Mouse (Mus musculus) ES-E14 (cell line): ENCODE measurements around the gene Ropn1l.

ENCODE experiments used
- CHD2 ChIP-seq: IDR thresholded peaks from 2 replicates; pipeline ENCODE4 v1.6.1; 2014; ENCODE audit warnings: mild to moderate bottlenecking, low read depth, low read length, inconsistent platforms
- HCFC1 ChIP-seq: IDR thresholded peaks from 2 replicates; pipeline ENCODE4 v1.6.1; 2012; ENCODE audit warnings: low read length, inconsistent platforms, borderline replicate concordance; ENCODE audit not compliant: insufficient read depth
- MAFK ChIP-seq: IDR thresholded peaks from 2 replicates; pipeline ENCODE4 v1.6.1; 2014; ENCODE audit warnings: mild to moderate bottlenecking, low read depth, low read length, inconsistent platforms; ENCODE audit not compliant: insufficient read depth
- ZC3H11A ChIP-seq: IDR thresholded peaks from 2 replicates; pipeline ENCODE4 v1.6.1; 2012; ENCODE audit warnings: low read depth, mild to moderate bottlenecking, inconsistent platforms, low read length, borderline replicate concordance
- ZNF384 ChIP-seq: IDR thresholded peaks from 2 replicates; pipeline ENCODE4 v1.6.1; 2012; ENCODE audit warnings: low read depth, low read length, inconsistent platforms

DNA sequence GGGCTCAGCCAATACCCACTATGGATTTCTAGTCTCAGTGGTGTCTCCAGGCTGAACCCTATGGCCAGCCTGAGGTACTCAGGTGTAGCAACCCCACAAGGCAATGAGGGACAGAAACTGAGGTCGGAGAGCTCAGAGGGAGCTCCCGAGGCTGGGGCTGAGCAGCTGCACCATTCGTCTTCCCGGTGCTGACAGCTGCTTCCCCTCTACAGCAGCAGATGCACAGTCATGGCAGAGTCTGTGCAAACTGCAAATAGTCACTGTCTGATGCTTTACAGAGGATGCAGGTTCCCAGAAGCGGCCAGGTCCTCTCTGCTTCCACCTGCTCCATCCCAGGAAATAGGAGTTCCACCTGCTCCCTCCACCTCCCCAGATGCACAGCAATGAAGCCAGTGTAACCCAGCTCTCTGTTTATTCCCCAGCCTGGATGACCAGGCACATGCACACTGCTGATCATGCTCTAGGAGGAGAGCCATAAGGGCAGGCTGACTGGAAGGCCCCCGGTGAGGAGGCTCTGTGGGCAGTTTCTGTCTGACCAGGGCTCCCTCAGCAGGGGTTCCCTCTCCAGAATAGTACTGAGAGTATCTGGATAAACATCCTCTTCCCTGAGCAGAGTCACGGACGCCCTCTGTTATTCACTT is 27.4 kb downstream of the Ropn1l start:
- no peak for TF ChIP-seq ZC3H11A
- TF ChIP-seq MAFK, result no peak
- TF ChIP-seq CHD2, result no peak
- TF ChIP-seq ZNF384, result no peak
- TF ChIP-seq HCFC1, result no peak
